Mouse (Mus musculus): ENCODE data around the gene Rps12-ps3.

Gene Rps12-ps3

GRCm38 (mm10) chr19:59351151-59351889, 29.2 kb downstream of the Rps12-ps3 start:
- no peak for DNase-seq (ENCODE audit: low spot score)

DNA sequence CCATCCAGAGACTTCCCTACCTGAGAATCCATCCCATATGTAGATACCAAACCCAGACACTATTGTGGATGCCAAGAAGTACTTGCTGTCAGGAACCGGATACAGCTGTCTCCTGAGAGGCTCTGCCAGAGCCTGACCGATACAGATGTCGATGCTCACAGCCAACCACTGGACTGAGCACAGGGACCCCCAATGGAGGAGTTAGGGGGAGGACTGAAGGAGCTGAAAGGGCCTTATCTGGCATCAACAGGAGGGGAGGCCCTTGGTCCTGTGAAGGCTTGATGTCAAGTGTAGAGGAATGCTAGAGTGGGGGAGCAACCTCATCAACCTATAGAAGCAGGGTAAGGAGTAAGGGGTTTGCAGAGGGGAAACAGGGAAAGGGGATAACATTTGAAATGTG, 30.7 kb downstream of the Rps12-ps3 start:
- no peak for DNase-seq (ENCODE audit: low spot score)

- no peak for DNase-seq (ENCODE audit: low spot score)
These were observed 32.8 kb downstream of the Rps12-ps3 start for GRCm38 (mm10) chr19:59354906-59355305.

- DNase-seq (ENCODE audit: low spot score), result no peak
These were observed 34.3 kb downstream of the Rps12-ps3 start for GRCm38 (mm10) chr19:59356388-59356787.

DNA sequence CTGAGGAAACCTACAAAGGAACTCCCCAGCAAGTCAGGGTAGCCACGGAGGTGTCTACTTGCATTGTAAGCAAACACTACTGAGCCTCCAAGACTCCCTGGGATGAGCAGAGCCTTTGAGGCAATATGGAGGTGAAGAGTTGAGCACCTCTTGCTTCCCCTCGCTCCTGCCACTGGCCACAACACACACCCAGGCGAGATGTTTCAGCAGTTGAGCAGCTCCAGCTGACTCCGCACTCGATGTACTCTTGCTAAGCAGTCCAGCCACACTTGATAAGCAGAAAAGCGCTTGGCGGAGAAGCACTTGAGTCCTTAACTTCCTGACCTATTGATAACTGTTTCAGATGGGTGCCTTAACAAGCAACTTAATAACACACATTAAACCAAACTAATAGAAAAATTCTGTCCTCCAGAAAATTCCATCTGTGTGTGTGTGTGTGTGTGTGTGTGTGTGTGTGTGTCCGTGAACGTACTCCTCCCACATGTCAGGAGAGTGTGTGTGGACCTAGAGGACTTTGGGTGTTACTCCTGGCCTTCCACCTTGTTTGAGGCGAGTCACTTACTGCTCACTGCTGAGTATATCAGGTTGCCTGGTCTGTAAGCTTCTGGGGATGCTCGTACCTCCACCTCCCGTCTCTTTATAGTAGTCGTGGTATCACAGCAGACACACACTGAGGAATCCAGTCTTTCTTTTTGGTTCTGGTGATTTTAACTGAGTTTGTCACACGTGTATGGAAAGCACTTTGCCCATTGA, 34.9 kb downstream of the Rps12-ps3 start:
- no peak for DNase-seq (ENCODE audit: low spot score)

GRCm38 (mm10) chr19:59357878-59358277, 35.8 kb downstream of the Rps12-ps3 start:
- no peak for DNase-seq (ENCODE audit: low spot score)

DNA sequence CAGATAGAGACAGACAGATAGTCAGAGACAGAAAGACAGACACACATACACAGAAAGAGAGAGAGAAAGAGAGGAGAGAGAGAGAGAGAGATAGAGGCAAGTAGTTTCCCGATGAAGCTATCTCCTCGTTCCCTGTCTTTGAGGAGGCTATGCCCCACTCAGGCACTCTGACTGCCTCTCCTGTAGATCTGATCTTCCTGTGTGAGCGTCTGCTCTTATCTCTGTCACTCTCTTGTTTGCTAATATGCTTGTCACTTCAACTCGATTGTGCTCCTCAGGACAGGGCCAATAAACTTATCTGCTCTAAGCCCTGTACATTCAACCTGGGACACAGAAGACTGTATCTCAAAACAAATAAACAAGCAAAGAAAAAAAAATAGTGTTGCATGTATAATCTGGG, 37.1 kb downstream of the Rps12-ps3 start:
- no peak for DNase-seq (ENCODE audit: low spot score)

GRCm38 (mm10) chr19:59360486-59360896, 38.4 kb downstream of the Rps12-ps3 start:
- no peak for DNase-seq (ENCODE audit: low spot score)

GRCm38 (mm10) chr19:59362646-59363045, 40.6 kb downstream of the Rps12-ps3 start:
- DNase-seq (ENCODE audit: low spot score), result no peak

GRCm38 (mm10) chr19:59363666-59364065, 41.6 kb downstream of the Rps12-ps3 start:
- DNase-seq (ENCODE audit: low spot score), result no peak

DNA sequence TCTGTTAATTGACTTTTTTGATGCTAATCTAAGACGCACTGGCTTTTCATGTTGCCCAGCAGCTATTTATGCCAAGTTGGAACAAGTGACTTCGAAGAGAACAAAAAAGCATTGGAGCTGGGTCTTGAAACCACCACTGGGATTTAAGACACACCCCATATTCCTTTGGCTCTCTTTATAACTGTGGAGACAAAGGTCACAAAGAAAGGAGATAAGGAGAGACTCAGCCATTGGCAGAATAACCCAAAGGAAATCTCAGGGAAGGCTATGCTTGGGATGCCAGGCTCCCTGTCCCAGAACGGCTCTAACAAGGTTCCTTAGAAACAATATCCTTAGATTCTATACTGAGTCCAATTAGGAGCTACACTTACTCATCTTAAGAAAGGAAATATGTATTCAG, 44.6 kb downstream of the Rps12-ps3 start:
- no peak for DNase-seq (ENCODE audit: low spot score)

DNA sequence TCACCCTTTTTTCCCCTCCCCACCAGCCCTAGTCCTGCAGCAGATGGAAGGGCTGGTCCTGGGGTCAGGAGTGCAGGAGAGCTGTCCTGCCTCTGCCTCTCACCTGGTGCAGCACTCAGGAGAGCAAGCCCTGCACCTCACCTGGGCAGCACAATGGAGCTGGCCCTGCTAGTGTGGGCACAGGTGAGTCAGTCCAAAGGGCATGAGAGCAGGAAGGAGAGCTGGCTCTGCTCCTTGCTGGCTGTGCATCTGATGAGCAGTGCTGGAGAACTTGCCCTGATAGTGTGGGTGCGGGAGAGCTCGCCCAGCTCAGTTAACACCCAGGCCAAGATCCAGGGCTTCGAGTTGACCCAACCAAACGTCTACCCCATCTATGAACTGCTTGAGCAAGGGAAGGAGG, 45.8 kb downstream of the Rps12-ps3 start:
- no peak for DNase-seq (ENCODE audit: low spot score)

DNA sequence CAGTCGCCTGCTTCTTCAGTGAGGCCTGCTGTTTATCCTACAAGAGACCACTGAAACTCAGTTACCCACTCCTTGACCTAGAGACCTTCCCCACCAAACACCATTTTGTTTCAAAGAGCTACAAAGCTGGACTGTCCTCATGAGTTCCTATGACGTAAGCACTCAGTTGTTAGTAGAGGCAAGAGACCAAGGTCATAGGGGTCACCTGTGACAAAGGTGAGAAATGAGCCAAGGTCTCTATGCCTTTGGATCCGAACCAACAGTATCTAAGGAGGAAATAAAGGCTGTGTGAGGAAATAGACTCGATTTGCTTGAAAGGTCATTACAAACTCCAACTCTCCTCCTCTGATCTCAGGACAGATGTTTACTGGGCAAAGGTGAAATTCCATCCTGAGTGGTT, 48.9 kb downstream of the Rps12-ps3 start:
- no peak for DNase-seq (ENCODE audit: low spot score)
